Mouse (Mus musculus): ENCODE measurements around the gene Plekhn1.

The Plekhn1 gene

GRCm38 (mm10) chr4:156209963-156210635, 24.6 kb downstream of the Plekhn1 start:
- DNase-seq = no peak

GRCm38 (mm10) chr4:156208872-156209271, 25.8 kb downstream of the Plekhn1 start:
- no peak for DNase-seq

GRCm38 (mm10) chr4:156203413-156204131, 31.1 kb downstream of the Plekhn1 start:
- DNase-seq = no peak

GRCm38 (mm10) chr4:156203001-156203412, 31.6 kb downstream of the Plekhn1 start, which contains the start of gene AW011738:
Gene AW011738 (plus strand): TSS chr4:156203304.
- DNase-seq = peak; percentile 51

GRCm38 (mm10) chr4:156202462-156202893, 32.2 kb downstream of the Plekhn1 start:
- no peak for DNase-seq

- DNase-seq = no peak
Observed at GRCm38 (mm10) chr4:156200623-156201475, 33.8 kb downstream of the Plekhn1 start, which contains the start of gene Isg15. Gene Isg15 (minus strand): TSS chr4:156200818.

DNA sequence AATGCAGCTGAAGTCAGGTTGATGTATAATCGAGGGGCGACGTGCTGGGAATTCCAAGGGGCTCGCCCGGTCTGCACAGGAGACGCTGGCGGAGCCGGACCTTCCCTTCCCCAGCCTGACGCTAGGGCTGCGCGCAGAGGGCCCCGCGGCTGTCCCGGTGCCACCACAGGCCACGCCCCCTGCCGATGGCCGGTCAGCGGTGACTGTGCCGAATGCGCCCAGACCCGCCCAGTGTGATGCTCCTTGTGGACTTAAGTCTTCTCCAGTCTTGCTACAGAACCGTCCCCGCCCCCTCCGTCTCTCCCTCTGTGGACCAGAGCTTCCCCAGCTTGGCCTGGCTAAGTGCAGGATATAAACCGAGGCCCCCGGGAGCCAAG, 36.8 kb downstream of the Plekhn1 start:
- DNase-seq = peak; percentile 90

DNA sequence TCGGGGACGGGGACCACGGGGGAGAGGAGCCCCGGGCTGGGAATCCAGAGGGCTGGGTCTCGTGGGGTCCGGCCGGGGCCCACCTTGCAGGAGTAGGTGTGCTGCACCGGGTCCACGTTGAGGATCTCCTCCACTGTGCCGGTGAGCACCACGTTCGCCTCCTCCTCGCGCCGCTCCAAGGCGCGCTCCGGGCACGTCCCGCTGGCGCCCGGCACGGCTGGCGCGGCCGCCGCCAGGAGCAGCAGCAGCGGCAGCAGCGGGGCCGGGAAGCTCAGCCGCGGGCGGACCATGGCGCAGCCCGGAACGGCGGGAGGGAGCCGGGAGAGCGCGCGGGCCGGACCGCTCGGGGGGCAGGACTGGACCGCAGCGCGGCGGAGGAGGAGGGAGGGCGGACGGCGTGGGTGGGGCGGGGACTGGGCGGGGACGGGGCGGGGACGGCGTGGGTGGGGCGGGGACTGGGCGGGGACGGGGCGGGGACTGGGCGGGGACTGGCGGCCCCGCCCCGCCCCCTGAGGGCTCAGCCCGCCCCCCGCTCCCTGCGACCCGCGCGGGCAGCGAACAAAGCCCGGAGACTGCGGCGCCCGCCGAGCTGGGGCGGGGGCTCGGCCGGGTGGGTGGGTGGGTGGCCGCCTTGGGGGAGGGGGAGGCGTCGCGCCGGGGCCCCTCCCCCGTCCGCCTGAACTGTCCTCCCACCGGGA, 37.4 kb downstream of the Plekhn1 start, which contains the start of gene Agrn:
Agrn (minus strand) TSS at position 358 of the 698 bp plus-strand sequence.
- peak; percentile 50 for DNase-seq

DNA sequence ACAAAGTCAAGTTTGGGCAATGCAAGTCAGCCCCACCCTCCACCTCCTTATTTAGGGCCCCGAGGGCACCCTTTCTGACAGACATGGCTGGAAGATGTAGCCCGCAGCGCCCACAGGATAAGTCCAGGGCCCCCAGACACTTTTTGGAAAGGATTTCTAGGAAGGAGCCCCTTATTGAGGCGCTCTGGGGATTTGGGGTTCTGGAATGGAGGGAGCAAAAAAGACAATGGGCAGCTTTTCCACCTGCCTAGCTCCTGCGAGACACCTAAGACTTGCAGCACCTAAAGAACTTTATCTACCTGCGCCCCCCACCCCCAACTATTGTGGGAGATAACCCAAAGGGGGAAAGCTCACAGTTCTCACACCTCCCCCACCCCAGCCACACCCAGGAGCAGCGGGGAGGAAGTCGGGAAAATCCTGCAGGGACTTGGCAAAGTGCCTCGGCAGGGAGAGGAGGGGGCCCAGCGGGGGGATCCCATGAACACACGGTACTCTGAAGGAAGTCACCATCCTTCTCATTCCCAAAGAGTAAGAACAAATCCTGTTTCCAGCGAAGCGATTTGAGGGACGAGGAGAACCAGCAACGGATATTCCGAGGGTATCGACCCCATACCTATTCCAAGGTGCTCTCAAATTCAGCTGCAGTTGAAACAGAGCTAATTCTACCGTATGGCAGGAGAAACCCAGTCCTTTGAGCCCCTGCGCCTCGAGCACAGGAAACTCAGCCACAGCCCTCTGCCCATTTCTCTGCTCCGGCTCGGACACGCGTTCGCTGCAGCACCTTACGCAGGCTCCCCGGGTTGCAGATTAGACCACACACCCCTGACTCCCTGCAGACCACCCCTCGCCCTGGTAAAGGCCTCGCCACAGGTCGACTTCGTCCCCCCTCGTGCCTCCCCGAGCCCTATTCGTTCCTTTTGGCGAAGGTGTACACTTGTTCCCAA, 38.5 kb downstream of the Plekhn1 start:
- peak; percentile 58 for DNase-seq

- no peak for DNase-seq
Observed at GRCm38 (mm10) chr4:156194346-156194745, 40.3 kb downstream of the Plekhn1 start.

GRCm38 (mm10) chr4:156193906-156194305, 40.8 kb downstream of the Plekhn1 start:
- DNase-seq = peak; percentile 49

GRCm38 (mm10) chr4:156193200-156193590, 41.5 kb downstream of the Plekhn1 start:
- DNase-seq = peak; percentile 70

- DNase-seq = peak; percentile 90
Observed at GRCm38 (mm10) chr4:156192421-156193199, 42.0 kb downstream of the Plekhn1 start.

DNA sequence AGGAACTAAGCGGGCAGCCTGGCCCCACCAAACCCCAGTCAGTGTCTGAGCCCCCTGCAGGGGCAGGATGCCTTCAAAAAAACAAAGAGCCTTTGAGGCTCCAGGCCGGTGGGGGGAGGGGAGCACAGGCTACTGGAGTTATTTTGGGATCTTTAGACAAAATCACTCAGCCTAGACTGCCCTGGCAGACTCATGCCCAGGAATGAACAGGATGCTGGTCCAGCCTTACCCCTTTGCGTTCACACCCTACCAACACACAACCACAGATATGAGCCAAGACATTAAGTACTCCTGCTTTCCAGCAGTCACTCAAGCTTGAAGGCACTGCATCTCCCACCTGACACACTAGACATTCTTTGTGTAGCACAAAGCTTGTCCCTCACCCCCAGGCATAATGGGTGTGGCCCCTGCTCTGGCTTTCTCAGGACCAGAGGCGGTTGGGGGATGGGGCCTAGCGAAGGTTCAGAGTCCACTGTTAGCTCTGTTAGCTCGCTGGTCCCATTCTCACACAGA, 45.8 kb downstream of the Plekhn1 start:
- DNase-seq = peak; percentile 67

DNA sequence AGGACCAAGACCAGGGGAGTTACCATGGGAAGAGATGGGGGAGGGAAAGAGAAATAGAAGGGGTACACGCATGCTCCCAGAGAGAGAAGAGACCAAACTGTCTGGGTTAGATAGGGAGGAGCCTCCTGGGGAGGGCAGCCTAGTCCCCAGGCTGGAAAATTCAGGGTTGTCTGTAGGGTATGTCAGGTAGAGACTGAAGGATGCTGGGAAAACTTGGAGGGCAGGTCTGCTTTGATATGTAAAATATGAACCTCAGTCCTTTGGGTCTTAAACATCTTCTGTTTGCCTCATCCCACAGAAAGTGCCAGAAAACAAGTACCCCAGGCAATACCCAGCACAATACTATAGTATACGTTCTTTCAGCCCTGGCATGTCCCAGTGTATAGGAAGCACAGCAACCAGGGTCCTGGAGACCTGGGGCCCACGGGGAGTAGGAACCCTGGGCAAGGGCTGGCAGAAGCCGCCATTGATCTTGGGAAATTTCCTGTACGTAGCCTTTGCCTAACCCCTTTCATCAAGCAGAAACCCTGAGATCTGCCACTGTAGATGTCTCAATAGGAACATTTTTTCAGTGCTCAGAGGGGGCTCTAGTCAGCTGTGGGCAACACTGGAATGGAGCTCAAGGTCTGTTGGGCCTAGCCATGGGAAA, 46.4 kb downstream of the Plekhn1 start:
- no peak for DNase-seq

- no peak for DNase-seq
Observed at GRCm38 (mm10) chr4:156185950-156186850, 48.5 kb downstream of the Plekhn1 start.

GRCm38 (mm10) chr4:156185456-156185949, 49.2 kb downstream of the Plekhn1 start:
- no peak for DNase-seq

DNA sequence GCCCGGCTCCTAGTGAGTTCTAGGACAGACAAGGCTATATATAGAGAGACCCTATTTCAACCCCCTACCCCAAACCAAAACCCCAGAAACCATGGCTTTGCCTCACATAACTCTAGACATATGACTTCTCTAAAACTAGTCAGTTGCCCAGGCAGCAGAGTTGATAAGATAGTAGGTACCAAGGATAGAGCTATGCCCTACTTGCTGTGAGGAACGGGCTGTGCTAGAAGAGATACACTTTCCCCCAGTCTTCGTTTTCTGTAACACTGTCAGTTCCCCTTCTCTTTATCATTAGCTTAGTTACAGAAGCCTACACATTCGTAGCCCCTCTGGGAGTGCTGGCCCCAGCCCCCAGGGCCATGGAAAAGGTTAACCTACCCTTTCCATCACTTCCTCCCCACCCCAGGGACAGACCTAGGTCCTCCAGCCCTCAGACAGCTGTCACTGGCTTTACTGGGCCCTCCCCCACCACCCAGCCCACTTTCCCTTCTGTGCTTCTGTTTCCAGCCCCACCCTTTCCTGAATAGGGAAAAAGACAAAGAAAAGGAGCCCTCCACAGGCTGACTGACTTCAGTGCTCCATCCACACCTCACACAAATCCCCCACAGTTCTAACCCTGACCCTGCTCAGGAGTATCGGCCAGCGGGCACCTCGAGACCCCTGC, 50.2 kb downstream of the Plekhn1 start:
- DNase-seq = no peak
